Mouse (Mus musculus): Measurements from ENCODE around the gene Ltb4r1.

Gene Ltb4r1

DNA sequence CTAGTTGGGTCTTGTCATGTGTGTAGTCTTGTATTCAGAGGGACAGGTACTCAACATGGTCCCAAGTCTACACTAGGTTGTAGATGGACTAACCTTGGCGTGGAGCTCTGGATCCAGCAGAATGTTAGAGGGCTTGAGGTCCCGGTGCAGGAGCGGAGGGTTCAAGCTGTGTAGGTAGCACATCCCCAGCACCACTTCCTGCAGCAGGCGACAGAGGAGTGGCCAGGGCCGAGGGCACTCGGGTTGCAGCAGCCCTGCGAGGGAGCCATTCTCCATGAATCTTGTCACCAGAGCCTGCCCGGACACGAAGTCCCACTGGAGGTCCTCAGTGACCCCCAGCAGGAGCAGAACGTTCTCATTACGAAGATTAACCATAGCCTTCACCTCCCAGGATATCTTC is 22.0 kb downstream of the Ltb4r1 start:
- DNase-seq = peak; percentile 5 to 21

DNA sequence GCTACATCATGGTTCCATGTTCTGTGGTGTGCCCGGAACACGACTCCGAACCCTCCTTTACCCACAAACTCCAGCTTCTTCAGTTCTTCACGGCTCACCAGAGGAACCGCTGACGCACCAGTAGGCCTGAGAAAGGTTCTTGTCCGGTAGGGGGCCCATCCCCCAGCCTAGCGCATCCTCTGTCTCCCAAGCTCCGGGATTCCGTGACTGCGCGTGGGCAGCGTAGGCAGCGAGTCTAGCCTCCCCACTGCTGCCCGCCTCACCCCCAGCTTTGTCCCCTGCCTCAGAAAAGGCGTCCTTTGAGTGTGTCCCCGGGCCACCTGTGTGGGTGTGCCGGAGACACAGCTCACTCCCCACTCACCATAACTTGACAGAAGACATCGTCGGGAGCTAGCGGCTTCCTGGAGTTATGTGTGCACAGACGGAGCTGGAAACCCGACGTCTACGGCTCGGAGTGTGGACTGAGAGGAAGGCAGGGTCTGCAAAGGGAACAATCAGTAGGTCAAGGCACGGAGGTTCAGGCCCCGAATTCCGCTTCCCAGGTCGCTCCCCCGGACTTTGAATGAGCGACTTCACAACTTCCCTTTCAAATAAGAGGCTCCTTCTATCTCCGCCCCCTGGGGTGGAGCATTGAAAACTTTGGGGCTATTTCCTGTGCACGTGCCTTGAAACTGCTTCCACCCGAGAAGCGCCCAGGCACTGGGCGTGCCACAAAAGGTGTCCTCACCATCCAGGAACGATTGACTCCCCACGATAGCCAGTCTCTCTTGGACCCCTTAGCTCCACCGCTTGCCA is 22.7 kb downstream of the Ltb4r1 start, which contains the start of gene Ripk3:
Ripk3 (minus strand) TSS at position 610 of the 795 bp plus-strand sequence.
- DNase-seq = peak; percentile 58 to 71

DNA sequence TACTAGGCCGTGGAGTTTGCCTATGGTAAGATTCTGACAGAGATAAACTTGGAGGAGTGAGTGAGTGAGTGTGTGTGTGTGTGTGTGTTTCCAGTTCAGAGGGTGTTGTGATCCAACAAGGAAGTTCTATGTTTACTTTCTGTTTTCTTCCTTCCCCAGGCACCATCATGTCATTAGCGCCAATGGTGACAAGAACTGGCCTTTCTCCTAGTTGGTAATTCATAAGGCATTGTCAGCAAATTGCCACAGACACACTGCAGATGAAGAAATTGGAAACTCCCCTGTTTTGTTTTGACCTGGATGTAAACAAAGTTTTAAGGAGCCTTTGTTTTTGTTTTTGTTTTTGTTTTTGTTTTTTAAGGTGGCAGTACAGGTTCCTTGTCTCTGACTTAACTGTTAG is 27.7 kb downstream of the Ltb4r1 start:
- peak in 1 of 2 experiments; percentile 3 for DNase-seq

DNA sequence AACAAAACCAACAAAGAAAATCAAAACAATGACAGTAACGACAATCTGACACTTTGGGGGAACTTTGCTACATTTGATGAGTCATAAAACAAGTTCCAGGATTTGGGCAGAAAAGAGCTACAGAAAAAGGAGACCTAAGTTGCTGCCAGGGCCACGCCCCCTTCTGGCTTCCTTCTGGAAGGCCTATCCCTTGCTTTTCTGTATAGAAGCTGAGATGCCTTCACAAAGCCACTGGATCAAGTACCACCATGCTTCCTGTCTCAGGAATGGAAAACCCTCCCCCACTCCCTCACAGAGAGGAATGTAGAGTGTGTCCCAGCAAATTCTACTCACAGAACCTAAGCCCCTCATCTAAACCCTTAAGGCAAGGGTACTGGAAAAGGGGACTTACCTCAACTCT is 28.2 kb downstream of the Ltb4r1 start:
- DNase-seq = peak in 1 of 2 experiments; percentile 18

DNA sequence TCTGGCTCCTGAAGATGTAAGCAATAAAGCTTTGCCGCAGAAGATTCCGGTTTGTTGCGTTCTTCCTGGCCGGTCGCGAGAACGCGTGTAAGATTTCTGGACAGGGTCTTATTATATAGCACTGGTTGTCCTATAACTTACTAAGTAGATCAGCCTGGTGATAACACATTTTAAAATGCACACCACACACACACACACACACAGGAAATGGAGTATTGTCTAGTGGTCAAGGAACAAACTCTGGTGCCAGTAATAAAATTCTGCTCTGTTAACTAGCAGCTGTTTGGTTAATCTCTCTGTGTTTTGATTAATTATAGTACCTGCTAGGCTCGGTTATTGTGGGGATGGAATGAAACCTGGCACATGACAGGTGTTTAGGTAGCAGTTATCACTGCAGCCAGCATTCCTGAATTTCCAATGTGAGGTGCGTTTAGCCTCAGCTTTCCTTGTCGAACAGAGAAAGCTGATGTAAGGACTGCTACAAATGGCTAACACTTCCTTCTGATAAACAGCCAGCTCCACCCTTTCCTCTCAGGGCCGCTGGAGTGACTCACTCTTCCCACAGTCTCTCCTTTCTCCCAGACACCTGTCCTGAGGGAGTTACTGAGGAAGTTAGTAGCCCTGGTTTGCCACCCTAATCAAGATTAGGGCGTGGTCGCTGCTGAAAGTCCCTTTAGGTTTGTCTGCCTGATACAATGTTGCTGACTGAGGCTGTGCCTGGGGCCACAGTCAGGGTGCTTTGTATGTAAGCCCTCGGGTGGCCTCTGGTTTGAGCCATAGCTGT is 29.8 kb downstream of the Ltb4r1 start:
- DNase-seq = peak; percentile 43 to 56

DNA sequence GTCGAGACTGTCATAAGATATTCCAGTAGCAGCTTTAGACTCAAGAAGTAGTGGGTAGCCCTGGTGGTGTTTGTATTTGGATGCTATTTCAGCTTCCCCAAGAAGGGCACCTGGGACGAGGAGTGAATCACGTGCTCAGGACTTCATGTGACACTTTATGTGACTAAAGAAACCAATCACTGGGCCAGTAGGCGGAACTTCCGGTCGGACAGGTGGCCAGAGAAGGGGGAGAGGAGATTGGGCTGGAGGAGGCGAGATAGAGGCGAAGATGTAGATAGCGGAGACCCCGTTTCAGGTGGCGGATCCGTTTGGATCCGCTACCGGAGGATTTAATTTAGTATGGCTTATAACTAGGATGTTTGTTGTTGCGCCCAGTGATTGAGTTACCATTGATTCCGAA is 49.1 kb downstream of the Ltb4r1 start:
- peak; percentile 75 to 79 for DNase-seq

DNA sequence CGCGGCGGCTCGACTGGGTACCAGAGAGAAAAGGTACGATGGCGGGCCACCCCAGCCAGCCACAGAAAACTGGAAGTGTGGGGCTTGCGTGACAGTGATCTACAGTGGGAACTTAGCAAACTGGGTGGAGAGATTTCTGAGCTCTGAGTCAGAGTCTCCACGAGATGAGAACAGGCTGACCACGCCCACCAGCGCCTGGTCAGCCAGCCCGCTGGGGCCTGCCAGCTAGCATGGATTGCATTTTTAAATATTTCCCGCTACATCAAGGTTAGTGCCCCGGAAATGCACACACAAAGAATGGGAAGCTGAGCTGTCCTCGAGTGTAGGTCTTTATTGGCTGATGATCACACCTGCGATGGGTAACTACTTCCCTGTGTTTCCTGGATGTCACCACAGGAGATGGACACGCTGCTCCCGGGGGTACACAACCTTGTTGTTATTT is 49.6 kb downstream of the Ltb4r1 start:
- DNase-seq = peak; percentile 79 to 85
